Mouse (Mus musculus): ENCODE measurements around the gene Alg11. TPM values are rescaled to one million over a fixed set of nuclear protein-coding genes. Genes with fewer than 3 reads are reported as not detected.

Alg11 gene
- 10 to 100 TPM; 26.8 to 43.1 (median 34.3) TPM for total RNA-seq (2022)

DNA sequence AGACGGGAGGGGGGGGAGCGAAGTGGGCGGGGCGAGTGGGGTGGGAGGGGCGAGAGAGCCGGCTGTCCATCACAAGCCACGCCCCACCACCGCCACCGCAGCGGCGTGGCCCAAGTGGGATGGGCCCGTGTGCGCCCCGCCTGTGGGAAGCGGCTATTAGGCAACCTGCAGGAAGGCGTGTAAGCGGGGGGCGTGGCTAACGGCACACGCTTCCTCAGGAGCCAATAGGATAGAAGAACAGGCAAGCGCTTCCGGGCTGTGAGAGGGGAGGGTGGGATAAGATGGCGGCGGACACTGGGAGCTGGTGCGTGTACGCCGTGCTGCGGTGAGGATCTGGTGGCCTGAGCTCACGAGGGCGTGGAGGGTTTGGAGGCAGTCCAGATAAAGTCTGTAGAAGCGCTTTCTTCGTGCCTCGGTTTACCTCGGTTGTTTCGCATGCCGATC lies at the start of gene Alg11:
TSS of gene Alg11 (plus strand) at position 276 of the 444 bp plus-strand sequence.
- peak; percentile 96 to 98 for DNase-seq (ENCODE audit: low spot score in 2 of 2)

GRCm38 (mm10) chr8:22013034-22013707 lies 47.4 kb upstream of the Alg11 start:
- DNase-seq (ENCODE audit: low spot score in 2 of 2) = no peak

GRCm38 (mm10) chr8:22017731-22018130 lies 42.8 kb upstream of the Alg11 start:
- no peak for DNase-seq (ENCODE audit: low spot score in 2 of 2)

DNA sequence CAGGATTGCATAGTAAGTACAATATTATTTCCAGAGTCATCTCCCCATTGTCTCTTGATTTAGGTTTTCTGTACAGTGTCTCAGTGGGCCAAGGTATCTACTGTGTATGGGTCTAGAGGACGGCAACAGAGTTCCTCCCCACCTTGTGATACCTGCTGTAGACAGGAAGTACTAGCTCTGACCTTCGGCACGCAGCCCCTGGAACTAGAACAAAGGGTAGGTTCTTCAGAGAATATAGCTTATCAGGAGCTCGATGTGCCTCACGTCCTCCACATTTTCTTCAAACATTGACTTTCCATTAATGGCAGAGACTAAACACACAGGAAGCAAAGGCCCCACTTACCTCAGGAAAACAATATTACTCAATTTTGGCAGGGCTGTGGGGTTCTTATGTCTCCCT lies 41.0 kb upstream of the Alg11 start:
- DNase-seq (ENCODE audit: low spot score in 2 of 2) = no peak

- DNase-seq (ENCODE audit: low spot score in 2 of 2) = no peak
Observed at GRCm38 (mm10) chr8:22022244-22022643, 38.3 kb upstream of the Alg11 start.

DNA sequence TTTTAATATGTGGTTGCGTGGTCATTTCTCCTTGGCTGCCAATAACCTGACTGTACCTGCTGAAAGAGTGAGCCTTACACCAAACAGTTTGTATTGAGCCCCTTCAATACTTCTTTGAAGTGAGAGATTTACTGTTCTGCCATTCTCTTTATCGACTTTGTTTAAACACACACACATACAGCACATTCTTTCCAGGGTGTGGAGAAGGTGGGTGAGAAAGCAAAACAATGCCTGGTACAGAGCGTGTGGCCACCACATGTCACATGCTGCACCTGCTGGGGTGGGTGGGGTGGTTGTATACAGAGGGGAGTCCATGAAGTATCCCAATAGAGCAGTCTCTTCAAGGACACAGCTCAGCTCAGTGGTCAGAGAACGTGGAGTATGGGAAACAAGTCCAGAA lies 35.3 kb upstream of the Alg11 start:
- no peak for DNase-seq (ENCODE audit: low spot score in 2 of 2)

- DNase-seq (ENCODE audit: low spot score in 2 of 2) = no peak
Observed at GRCm38 (mm10) chr8:22028973-22029372, 31.5 kb upstream of the Alg11 start.

- no peak for DNase-seq (ENCODE audit: low spot score in 2 of 2)
Observed at GRCm38 (mm10) chr8:22030990-22031389, 29.5 kb upstream of the Alg11 start.

- DNase-seq (ENCODE audit: low spot score in 2 of 2) = no peak
Observed at GRCm38 (mm10) chr8:22036137-22036536, 24.4 kb upstream of the Alg11 start.

DNA sequence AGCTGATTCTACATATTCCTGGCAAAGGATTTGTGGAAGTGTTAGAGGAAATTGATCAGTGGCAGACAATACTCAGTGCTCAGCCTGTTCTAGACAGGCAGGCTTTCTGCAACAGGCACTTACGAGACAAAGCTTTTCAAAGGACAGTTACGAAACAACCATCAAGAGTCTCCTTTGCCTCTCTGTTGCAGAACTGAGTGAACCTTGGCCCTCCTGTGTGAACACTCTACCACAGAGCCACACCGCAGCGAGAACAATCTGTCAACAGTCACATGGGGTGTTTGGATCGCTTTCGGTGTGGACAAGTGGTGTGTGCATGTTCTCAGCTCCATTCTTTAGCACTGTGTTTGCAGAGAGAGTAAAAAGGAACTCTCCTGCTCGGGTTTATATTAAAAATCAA lies 23.5 kb upstream of the Alg11 start:
- no peak for DNase-seq (ENCODE audit: low spot score in 2 of 2)

GRCm38 (mm10) chr8:22039468-22040152 lies 20.9 kb upstream of the Alg11 start:
- no peak for DNase-seq (ENCODE audit: low spot score in 2 of 2)

DNA sequence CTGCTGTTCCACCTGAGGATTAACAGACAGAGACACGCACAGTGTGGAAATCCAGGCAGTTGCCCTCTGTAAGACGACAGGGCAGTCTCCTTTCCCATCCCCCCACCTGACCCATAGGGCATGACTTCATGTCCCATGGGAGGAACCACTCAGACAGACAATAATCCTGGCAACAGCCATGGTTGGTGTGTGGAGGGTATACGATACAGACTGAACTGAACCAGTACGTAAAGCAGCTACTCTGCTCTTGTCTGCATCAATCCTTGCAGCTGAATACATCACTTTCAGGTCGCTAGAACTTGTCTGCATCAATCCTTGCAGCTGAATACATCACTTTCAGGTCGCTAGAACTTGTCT lies 20.4 kb upstream of the Alg11 start:
- DNase-seq (ENCODE audit: low spot score in 2 of 2) = no peak

- no peak for DNase-seq (ENCODE audit: low spot score in 2 of 2)
Observed at GRCm38 (mm10) chr8:22042515-22042914, 18.0 kb upstream of the Alg11 start.

GRCm38 (mm10) chr8:22043706-22044105 lies 16.8 kb upstream of the Alg11 start:
- DNase-seq (ENCODE audit: low spot score in 2 of 2) = no peak

DNA sequence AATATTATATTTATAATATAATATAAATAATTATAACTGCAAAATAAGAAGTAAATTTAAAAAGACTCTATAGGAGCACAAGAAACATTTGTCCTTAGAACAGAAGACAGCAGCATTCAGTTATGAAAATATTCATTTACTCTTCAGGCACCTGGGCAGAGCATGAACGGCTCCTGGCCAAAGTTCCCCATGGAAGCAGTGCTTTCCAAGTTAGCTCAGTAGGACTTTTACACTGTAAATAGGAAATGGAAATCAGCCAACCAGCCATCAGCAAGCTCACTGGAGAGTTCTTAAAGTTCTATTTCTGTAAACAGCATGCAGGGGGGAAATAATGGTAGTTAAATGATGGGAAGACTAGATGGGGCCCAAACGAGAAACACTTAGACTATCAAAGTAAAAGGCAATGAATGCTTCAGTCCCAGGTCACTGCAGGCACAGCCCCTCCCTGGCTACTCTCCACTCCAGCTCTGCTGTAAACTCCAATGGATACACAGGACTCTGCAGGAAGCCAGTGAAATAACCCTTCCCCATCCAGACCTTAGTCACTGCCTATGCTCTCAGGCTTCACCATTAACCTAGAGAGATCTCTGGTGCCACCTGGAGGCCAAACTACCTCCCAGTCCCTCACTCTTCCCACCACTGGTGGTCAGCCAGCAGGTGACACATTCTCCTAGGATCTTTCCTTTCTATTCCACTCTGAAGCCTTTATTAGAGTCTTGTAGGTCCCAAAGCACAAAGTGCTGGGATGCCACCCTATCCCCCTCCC lies 12.6 kb upstream of the Alg11 start:
- peak in 1 of 2 experiments; percentile 16 for DNase-seq (ENCODE audit: low spot score in 2 of 2)

DNA sequence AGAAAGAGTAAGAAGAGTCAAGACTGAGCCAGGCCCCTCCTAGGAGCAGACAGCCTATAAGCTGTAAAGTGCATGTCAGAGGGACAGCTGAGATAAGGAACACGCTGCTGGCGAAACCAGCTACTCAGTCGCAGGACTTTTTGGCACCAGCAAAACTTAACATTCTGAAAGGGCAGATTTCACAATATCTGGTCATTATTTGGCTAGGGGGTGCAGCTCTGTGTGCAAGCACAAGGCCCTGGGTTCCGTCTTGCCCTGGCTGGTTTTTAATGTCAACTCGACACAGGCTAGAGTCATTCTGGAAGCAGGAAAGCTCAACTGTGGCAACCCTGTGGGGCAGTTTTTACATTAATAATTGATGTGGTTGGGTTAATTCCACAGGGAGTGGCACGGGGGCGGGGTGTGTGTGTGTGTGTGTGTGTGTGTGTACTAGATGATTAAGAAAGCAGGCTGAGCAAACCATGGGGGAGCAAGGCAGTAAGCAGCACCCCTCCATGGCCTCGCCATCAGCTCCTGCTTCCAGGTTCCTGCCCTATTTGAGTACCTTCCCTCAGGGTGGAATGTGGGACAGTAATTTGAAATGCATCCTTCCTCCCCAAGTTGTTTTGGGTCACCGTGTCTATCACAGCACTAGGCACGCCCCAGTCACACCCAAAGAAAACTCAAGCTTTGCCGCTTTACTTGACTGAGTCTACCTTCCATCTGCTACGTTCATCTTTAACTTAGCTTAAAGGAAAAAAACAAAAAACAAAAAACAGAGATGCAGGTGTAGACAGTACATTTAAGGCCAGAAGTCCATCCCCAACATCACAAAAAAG lies 5.6 kb upstream of the Alg11 start:
- DNase-seq (ENCODE audit: low spot score in 2 of 2) = no peak

- no peak for DNase-seq (ENCODE audit: low spot score in 2 of 2)
Observed at GRCm38 (mm10) chr8:22055492-22055877, 5.0 kb upstream of the Alg11 start.

- no peak for DNase-seq (ENCODE audit: low spot score in 2 of 2)
Observed at GRCm38 (mm10) chr8:22056850-22057249, 3.7 kb upstream of the Alg11 start.

DNA sequence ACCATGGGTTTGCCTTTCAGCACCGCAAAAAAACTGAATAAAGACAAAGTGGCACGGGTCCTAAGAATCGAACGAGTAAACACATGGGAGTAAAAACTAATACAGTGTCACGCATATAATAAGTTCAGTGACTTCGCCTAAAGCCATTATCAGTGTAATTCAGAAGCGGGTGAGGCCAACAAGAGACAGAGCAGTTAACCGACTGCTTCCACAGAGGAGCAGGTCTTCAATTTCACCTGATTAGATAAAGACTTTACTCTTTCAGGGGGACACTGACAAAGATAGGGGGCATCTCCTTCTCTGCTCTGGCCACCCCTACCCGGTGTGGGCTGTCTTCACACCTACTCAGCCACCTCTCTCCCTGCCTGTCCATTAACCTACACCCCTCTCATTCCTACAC lies 2.2 kb upstream of the Alg11 start:
- DNase-seq (ENCODE audit: low spot score in 2 of 2) = no peak

DNA sequence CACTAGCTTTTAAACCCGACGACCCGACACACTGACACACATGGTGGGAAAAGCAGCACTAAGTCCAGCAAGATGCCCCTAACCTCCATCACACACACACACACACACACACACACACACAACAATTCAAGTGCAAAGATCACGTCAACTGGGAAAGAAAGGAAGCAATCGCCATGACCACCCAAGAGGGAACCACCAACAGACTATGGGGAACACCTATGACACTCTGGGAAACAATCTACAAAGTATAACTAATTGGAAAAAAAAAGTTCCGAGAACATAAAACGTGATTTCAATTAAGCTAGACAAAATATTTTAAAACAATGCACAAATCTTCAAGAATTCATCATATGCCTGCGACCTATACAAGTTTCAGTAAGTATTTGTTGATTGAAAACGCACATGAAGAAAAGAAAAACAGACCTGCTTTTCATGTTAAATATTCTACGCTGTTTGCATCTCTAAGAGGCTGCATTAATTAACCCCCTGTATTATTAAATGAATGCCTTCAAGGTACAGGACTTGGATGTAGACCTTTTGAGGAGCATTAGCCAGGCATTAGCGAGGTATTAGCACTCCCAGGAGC lies 1.3 kb upstream of the Alg11 start:
- DNase-seq (ENCODE audit: low spot score in 2 of 2) = no peak

DNA sequence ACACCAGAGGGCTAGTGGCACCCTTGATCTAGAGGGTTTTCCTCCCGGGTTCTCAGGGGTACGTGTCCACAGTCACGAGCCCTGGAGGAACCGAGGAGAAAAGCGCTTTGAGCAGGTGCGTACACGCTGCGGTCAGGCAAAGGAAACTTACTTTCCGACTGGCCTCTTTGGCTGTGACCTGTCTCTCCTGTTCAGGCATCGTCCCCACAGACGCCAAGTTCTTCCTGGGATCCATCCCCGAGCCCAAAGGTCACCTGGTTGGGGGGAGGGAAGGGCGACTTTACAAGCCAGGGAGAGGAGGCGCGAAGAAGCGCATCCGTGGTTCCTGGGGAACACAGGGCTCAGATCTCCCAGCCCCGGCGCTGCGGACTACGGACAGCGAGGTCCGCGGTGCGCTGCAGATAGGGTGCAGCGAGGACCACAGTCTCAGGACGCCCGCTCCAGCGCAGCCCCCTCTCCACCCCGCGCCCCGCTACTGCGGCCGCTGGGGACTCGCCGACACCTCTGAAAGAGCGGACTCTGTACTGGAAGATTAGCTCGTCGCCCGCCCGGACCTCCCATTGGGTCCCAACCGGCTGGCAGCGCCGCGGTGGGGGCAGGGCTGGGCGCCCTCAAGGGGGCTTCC lies 588 bp upstream of the Alg11 start, which contains the start of gene Atp7b:
TSS of gene Atp7b (minus strand) at position 485 of the 625 bp plus-strand sequence.
- DNase-seq (ENCODE audit: low spot score in 2 of 2) = peak in 1 of 2 experiments; percentile 23
